28 mouse cellular contexts compared by ENCODE assay signal in genomic region chr13:114074471-114074870, GRCm38 (mm10).
DNase-seq lines count a peak whose midpoint lies in the region; ATAC-seq lines count a peak whose summit lies in the region.
"Had no signal": no experiment of that assay in that cellular context is flagged by ENCODE, and none has a peak within 500 bp of the region (broad histone marks: within the 10 kb centered on the region; RNA-seq: fewer than 3 reads in every experiment).

No protein-coding gene starts in this region.

- no peaks in the 10 kb centered on the region for H3K9me3 ChIP-seq in heart, embryonic 10.5 days
- H3K9me3 ChIP-seq in heart, embryonic 11.5 days (replicated peaks; ENCODE audit: control insufficient read depth, low read length), result no peaks in the 10 kb centered on the region
- no peaks in the 10 kb centered on the region for H3K9me3 ChIP-seq in midbrain, embryonic 13.5 days
- H3K9me3 ChIP-seq: embryonic facial prominence, embryonic 10.5 days; embryonic facial prominence, embryonic 15.5 days; forebrain, embryonic 13.5 days; heart, embryonic 12.5 days; liver, embryonic 13.5 days had no signal

- no peak overlapping the region for H3K9ac ChIP-seq in heart, embryonic 11.5 days (ENCODE audit: low read depth, low read length)
- H3K9ac ChIP-seq in midbrain, embryonic 13.5 days (replicated peaks), result no peak overlapping the region
- H3K9ac ChIP-seq: embryonic facial prominence, embryonic 15.5 days; forebrain, embryonic 13.5 days; heart, embryonic 12.5 days; liver, embryonic 13.5 days had no signal

- H3K4me1 ChIP-seq in heart, embryonic 10.5 days, result no peaks in the 10 kb centered on the region
- no peaks in the 10 kb centered on the region for H3K4me1 ChIP-seq in heart, embryonic 11.5 days (ENCODE audit: control insufficient read depth, insufficient read depth, low read length)
- H3K4me1 ChIP-seq in midbrain, embryonic 13.5 days (replicated peaks), result peaks cover 27% of the 10 kb centered on the region
- H3K4me1 ChIP-seq: heart, embryonic 12.5 days; liver, embryonic 13.5 days had no signal

- ATAC-seq in heart, embryonic 11.5 days (replicated peaks; ENCODE audit: insufficient number of reproducible peaks, low FRiP score, low TSS enrichment), result no peak
- peak; percentile 65 for ATAC-seq in midbrain, embryonic 13.5 days
- ATAC-seq: activated CD4-positive, CD25-positive, alpha-beta regulatory T cell, adult 4 months; forebrain, embryonic 13.5 days; hindbrain, embryonic 16.5 days had no signal

- WGBS in heart, embryonic 10.5 days, result 42% methylated on average over 8 of the region's 8 CpGs
- 45% methylated on average over 8 of the region's 8 CpGs for WGBS in heart, embryonic 11.5 days (ENCODE audit: insufficient replicate concordance)
- WGBS in midbrain, embryonic 13.5 days, result 10% methylated on average over 8 of the region's 8 CpGs

- no peaks in the 10 kb centered on the region for H3K27me3 ChIP-seq in heart, embryonic 10.5 days (ENCODE audit: insufficient read depth, poor library complexity, severe bottlenecking)
- H3K27me3 ChIP-seq in heart, embryonic 11.5 days (ENCODE audit: control insufficient read depth, insufficient read depth, low read length), result no peaks in the 10 kb centered on the region
- H3K27me3 ChIP-seq in midbrain, embryonic 13.5 days, result no peaks in the 10 kb centered on the region
- H3K27me3 ChIP-seq: embryonic facial prominence, embryonic 15.5 days; forebrain, embryonic 13.5 days; heart, embryonic 12.5 days; liver, embryonic 13.5 days had no signal

- no peak overlapping the region for H3K4me2 ChIP-seq in heart, embryonic 11.5 days
- H3K4me2 ChIP-seq in midbrain, embryonic 13.5 days (replicated peaks), result no peak overlapping the region
- H3K4me2 ChIP-seq: embryonic facial prominence, embryonic 15.5 days; forebrain, embryonic 13.5 days; heart, embryonic 12.5 days; liver, embryonic 13.5 days had no signal

- no peak overlapping the region for H3K27ac ChIP-seq in heart, embryonic 10.5 days
- H3K27ac ChIP-seq in heart, embryonic 11.5 days (ENCODE audit: low read depth, low read length), result no peak overlapping the region
- no peak overlapping the region for H3K27ac ChIP-seq in midbrain, embryonic 13.5 days
- H3K27ac ChIP-seq: embryonic facial prominence, embryonic 10.5 days; embryonic facial prominence, embryonic 15.5 days; forebrain, embryonic 13.5 days; kidney, postnatal 0 days; liver, embryonic 13.5 days; macrophage had no signal

- no peak overlapping the region for H3K4me3 ChIP-seq in heart, embryonic 10.5 days
- no peak overlapping the region for H3K4me3 ChIP-seq in heart, embryonic 11.5 days (ENCODE audit: low read depth, low read length)
- no peak overlapping the region for H3K4me3 ChIP-seq in midbrain, embryonic 13.5 days (replicated peaks)
- H3K4me3 ChIP-seq: embryonic facial prominence, embryonic 10.5 days; embryonic facial prominence, embryonic 15.5 days; forebrain, embryonic 13.5 days; heart, embryonic 12.5 days; liver, embryonic 13.5 days had no signal

- DNase-seq in heart, embryonic 10.5 days (ENCODE audit: low spot score), result peak; percentile 42
- peak; percentile 54 for DNase-seq in Muller cell, postnatal 12 days (ENCODE audit: inconsistent ontology term)
- peak; percentile 71 for DNase-seq in retina, postnatal 1 day
- DNase-seq in testis, postnatal 10 days (ENCODE audit: low spot score), result no peak
- DNase-seq in urinary bladder, postnatal 36 days (ENCODE audit: low spot score in 2 of 2), result no peak
- DNase-seq: adrenal gland, adult 2 months; adrenal gland, postnatal 36 days; cerebellum, adult 8-10 months; cerebellum, postnatal 25 days; gastrocnemius, postnatal 14 days; kidney, adult 18-20 months; kidney, postnatal 4 days; layer of hippocampus, postnatal 36 days; left cerebral cortex, postnatal 4 days; liver, embryonic 13.5 days; lung, adult 2 months; lung, postnatal 10 days; right cerebral cortex, postnatal 14 days had no signal

- no peaks in the 10 kb centered on the region for H3K36me3 ChIP-seq in heart, embryonic 10.5 days
- no peaks in the 10 kb centered on the region for H3K36me3 ChIP-seq in heart, embryonic 11.5 days (ENCODE audit: control insufficient read depth, insufficient read depth, low read length)
- no peaks in the 10 kb centered on the region for H3K36me3 ChIP-seq in midbrain, embryonic 13.5 days
- H3K36me3 ChIP-seq: embryonic facial prominence, embryonic 10.5 days; embryonic facial prominence, embryonic 15.5 days; heart, embryonic 12.5 days; liver, embryonic 13.5 days had no signal

Comparison
In these comparisons a context has a peak if more than half of its experiments do, and no peak if none do; other contexts are left out.
1. DNase-seq: peak in heart, embryonic 10.5 days (single experiment), Muller cell, postnatal 12 days (single experiment) and retina, postnatal 1 day (single experiment); none in testis, postnatal 10 days (single experiment) and urinary bladder, postnatal 36 days (0 of 2).